Mouse (Mus musculus) lung, adult 2 months (tissue): Measurements from ENCODE around the gene Mgst3.

Source experiments
- CTCF ChIP-seq: fragments of 200-500 bp; IDR thresholded peaks from 2 replicates; pipeline ENCODE4 v1.5.1; 2011; ENCODE audit warnings: mild to moderate bottlenecking, low read length, control low read depth; ENCODE audit not compliant: insufficient read depth
- POLR2A ChIP-seq: fragments of 200-500 bp; IDR thresholded peaks from 2 replicates; pipeline ENCODE4 v1.6.1; 2011; ENCODE audit warnings: low read depth, mild to moderate bottlenecking, control low read depth, low read length, borderline replicate concordance; ENCODE audit errors: extremely low read depth

- TF ChIP-seq CTCF (no peak), POLR2A (no peak)
Observed at GRCm38 (mm10) chr1:167385636-167386035, 8.0 kb downstream of the Mgst3 start.
